Mouse (Mus musculus): ENCODE data around the gene Ccdc92.

Ccdc92 gene

GRCm38 (mm10) chr5:124862013-124862866 is at the start of gene Ccdc92, which contains the start of gene Zfp664:
TSS of gene Ccdc92 (minus strand) at chr5:124862424.
TSS of gene Zfp664 (plus strand) at chr5:124862691.
- DNase-seq = peak; percentile 99

GRCm38 (mm10) chr5:124908860-124909259 is 46.6 kb upstream of the Ccdc92 start:
- DNase-seq = peak; percentile 86

GRCm38 (mm10) chr5:124906890-124907289 is 44.7 kb upstream of the Ccdc92 start:
- no peak for DNase-seq

- DNase-seq = no peak
Observed at GRCm38 (mm10) chr5:124903852-124904251, 41.6 kb upstream of the Ccdc92 start.

- peak; percentile 25 for DNase-seq
Observed at GRCm38 (mm10) chr5:124902195-124902594, 40.0 kb upstream of the Ccdc92 start.

GRCm38 (mm10) chr5:124901675-124902074 is 39.5 kb upstream of the Ccdc92 start:
- peak; percentile 65 for DNase-seq

GRCm38 (mm10) chr5:124900738-124901490 is 38.7 kb upstream of the Ccdc92 start:
- DNase-seq = no peak

GRCm38 (mm10) chr5:124899945-124900631 is 37.9 kb upstream of the Ccdc92 start:
- peak; percentile 91 for DNase-seq

DNA sequence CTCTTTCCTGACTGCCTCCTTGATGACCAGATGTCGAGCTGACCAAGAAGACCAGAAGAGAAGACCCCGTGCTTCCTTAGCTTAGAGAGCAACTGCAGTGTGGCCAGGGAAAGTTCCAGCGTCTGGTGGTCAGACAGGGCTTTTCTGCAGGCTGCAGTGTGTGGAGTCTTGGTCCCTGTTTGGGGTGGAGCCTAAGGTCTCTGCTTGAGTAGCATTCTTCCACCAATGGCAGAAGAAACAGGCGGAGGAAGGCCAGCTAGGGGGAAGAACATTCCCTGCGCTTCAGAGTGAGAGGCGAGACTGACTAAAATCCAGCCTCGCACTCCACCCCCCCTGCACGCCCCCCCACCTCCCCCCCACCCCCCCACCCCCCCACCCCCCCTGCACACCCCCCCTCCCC is 33.9 kb upstream of the Ccdc92 start:
- DNase-seq = no peak

- no peak for DNase-seq
Observed at GRCm38 (mm10) chr5:124891921-124892370, 29.7 kb upstream of the Ccdc92 start.

DNA sequence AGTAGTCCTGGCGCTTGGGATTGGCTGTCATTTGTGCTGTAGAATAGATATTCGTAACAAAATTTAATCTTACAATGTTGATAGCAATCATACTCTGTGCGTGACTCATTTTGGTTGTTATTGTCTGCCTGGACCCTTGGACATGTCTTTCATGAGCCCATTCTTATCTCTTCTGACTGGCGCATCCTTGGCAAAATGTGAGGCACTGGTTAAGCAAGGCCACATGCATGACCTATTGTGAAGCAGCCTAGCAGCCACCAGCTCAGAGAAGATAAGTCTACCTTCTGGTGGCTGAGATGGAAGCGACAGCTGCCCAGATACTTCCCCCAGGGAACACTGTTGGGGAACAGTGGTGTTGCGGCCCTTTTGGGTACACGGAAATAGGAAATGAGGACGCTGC is 26.4 kb upstream of the Ccdc92 start:
- DNase-seq = no peak

DNA sequence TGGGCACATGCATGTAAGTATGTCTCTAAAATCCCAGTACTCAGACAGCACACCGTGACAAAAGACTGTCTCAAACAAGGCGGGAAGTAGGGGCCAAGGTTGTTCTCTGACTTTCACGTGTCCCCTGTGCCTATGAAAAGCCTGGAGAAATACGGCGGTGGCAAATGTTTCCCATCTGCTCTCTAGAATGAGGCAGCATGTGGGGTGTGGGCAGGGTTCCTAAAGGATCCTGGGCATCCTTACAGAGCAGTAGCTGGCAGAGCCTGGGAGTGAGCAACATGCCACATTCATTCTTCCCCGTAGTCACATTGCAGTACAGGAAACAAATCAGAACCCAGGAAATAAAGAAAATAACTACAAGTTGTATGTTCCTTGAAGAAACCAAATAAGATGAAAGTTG is 21.7 kb upstream of the Ccdc92 start:
- DNase-seq = peak; percentile 42

GRCm38 (mm10) chr5:124879801-124880200 is 17.6 kb upstream of the Ccdc92 start:
- DNase-seq = no peak

DNA sequence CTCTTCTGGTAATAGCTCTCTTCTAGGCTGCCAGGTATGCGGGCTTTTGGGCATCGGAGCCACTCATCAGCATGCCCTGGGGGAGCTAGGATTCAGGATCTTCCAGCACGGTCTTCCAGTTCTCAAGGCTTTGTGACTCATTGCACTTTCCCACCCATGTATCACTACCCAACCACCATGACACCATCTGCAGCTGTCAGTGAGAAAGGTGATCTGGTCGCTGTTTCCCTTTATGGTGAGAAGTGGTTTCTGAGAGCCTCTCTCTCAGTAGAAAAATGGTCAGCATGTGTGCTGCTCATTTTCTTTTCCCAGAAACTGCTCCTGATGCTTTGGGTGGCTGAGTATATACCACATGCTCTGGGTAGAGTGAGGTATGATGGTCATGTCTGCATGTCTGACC is 17.0 kb upstream of the Ccdc92 start:
- no peak for DNase-seq

GRCm38 (mm10) chr5:124873890-124874601 is 11.8 kb upstream of the Ccdc92 start:
- DNase-seq = no peak

DNA sequence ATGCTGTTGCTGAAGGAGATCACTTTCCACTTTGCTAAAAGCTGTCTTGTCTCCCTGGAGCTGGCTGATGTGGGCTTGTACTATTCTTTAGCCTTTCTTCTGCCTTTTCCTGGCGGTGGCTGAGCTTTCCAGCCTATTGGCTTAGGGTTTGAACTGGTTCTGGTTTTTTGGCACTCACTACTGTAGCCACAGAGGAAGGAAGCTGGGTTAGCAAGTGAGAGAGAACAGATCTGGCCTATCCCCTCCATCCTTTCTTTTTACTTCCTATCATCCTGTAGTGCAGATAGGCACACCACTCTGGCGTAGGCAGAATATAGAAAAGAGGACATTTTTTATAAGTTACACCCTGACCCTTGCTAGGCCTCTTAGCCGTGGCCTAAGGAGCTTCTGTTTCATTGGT is 10.9 kb upstream of the Ccdc92 start:
- DNase-seq = no peak

GRCm38 (mm10) chr5:124872033-124872432 is 9.8 kb upstream of the Ccdc92 start:
- no peak for DNase-seq

GRCm38 (mm10) chr5:124868981-124869380 is 6.8 kb upstream of the Ccdc92 start:
- peak; percentile 65 for DNase-seq

DNA sequence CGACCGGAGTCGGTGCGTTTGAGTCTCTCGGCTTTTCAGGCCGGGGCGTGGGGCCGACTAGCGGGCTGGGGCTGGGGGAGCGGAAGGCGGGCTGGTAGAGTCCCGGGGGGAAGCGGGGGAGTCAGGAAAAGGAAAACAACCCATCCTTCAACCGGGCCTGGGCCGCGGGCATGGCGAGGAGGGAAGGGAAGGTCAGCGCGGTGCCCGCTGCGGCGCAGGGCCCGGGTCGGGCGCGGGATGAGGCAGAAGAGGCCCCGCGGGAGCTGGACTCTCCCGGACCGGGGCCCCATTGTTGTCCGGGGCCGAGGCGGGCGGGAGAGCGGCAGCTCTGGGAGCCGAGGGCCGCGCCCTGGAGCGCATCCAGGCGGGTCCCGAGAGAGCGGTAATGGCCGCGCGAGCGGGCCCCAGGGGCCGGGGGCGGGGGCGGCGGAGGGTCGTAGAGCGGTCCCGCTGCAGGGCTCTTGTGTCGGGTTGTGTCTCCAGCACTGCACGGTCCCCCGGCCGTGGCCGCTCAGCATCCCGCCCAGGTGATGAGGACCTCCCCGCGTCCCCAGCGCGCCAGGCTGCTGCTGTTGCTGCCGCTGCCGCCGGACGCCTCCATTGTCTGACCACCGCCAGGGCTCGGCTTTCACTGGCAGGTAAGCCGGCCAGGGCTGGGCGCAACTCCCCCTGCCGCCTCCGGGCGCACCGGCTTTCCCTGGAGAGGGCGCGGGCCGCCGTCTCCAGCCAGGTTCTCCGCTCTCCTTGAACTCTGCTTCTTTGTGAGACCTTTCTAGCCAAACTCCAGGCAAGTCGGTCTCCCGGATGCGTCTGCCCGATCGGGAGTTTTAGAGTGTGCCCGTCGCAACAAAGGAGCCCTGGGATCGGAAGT is 882 bp upstream of the Ccdc92 start:
- peak; percentile 49 for DNase-seq

- peak; percentile 10 for DNase-seq
Observed at GRCm38 (mm10) chr5:124861463-124861862, 761 bp downstream of the Ccdc92 start.

DNA sequence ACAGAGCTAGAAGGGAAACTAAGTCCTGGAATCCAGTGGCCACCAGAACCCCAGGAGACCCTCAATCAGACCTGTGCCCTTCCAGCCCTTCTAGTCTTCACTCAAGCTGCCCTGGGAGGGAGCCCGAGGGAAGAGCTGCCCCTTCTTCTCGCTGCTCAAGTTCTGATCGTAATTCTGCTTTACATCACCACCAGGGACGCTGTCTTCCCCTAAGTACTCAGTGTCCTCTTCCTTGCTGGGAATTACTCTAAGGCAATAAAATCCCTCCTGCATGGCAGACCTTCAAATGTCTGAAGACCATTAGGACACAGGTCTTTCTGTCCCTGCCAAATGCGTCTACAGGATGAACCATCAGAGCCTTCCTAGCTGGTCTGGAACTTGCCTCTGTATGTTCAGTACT is 2.2 kb downstream of the Ccdc92 start:
- no peak for DNase-seq

- no peak for DNase-seq
Observed at GRCm38 (mm10) chr5:124854202-124854601, 8.0 kb downstream of the Ccdc92 start.
